Comparison of ENCODE assay signal across 21 mouse cellular contexts in the genomic region with DNA sequence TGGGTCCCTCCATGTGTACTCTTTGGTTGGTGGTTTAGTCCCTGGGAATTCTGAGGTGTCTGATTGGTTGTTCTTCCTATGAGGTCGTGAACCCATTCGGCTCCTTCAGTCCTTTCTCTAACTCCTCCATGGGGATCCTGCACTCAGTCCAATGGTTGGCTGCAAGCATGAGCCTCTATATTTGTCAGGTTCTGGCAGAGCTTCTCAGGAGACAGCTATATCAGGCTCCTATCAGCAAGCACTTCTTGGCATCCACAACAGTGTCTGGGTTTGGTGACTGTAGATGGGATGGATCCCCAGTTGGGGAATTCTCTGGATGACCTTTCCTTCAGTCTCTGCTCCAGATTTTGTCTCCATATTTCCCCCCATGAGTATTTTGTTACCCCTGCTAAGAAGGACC. TPM values are rescaled to one million over a fixed set of nuclear protein-coding genes. Genes with fewer than 3 reads are reported as not detected.
DNase-seq lines count a peak whose midpoint lies in the region; TF ChIP-seq lines count a peak whose summit lies in the region.
"Not testable (repeated sequence)": the region's sequence is repeated elsewhere in the genome, so short reads cannot be mapped to it uniquely, and the experiment has no call there.
"Had no signal": no experiment of that assay in that cellular context is flagged by ENCODE, and none has a peak within 500 bp of the region (broad histone marks: within the 10 kb centered on the region; RNA-seq: fewer than 3 reads in every experiment).

No protein-coding gene starts in this region.

- H3K27ac ChIP-seq in heart, adult 2 months, result not testable (repeated sequence)

- peak; percentile 92 for DNase-seq in heart, adult 11 months
- DNase-seq in heart, adult 18-20 months, result peak; percentile 13 to 43
- DNase-seq in heart, adult 2 months, result peak; percentile 13 to 31
- DNase-seq in heart, adult 9 months (ENCODE audit: low spot score in 2 of 2), result peak; percentile 8 to 17
- DNase-seq in heart, postnatal 10 days, result peak; percentile 6 to 17

- intact Hi-C loops in heart, adult 2 months (cut with DNase I); heart, postnatal 10 days (cut with DNase I): not testable (repeated sequence)

- H3K27me3 ChIP-seq in heart, adult 2 months (ENCODE audit: control insufficient read depth, insufficient read depth, low read length), result not testable (repeated sequence)

- not testable (repeated sequence) for H3K9ac ChIP-seq in heart, adult 2 months (ENCODE audit: low read depth, low read length)

- not testable (repeated sequence) for H3K4me3 ChIP-seq in heart, adult 2 months

- TF ChIP-seq CTCF in heart, adult 2 months (IDR thresholded peaks at IDR 0.05), result not testable (repeated sequence)

- not testable (repeated sequence) for H3K36me3 ChIP-seq in heart, adult 2 months (ENCODE audit: control insufficient read depth, insufficient read depth, low read length)

- 73% methylated on average over 2 of the region's 2 CpGs for WGBS in heart, adult 2 months

- not testable (repeated sequence) for TF ChIP-seq POLR2A in heart, adult 2 months (IDR thresholded peaks at IDR 0.05; ENCODE audit: insufficient read depth, low read depth, low read length)

- TF ChIP-seq EP300 in heart, adult 2 months (IDR thresholded peaks at IDR 0.05; ENCODE audit: insufficient read depth, low read depth, low read length), result not testable (repeated sequence)

- not testable (repeated sequence) for H3K4me1 ChIP-seq in heart, adult 2 months (ENCODE audit: control insufficient read depth, insufficient read depth, low read length)

- not testable (repeated sequence) for H3K79me2 ChIP-seq in heart, adult 2 months (replicated peaks; ENCODE audit: control insufficient read depth, insufficient read depth, low read length)

RNA-seq across cellular contexts. Expression of a gene that starts 32.9 kb away (rescaled TPM):
- not detected for total RNA-seq in heart, adult 18-20 months (2021)
- total RNA-seq in heart, adult 2 months (2021), result not detected
- 0.12 and 0.15 TPM in 2 replicates for polyA plus RNA-seq in heart, adult 2 months (2012; rRNA removed)
- not detected for total RNA-seq in heart, postnatal 10 days (2021)
- total RNA-seq: adrenal gland, adult 2 months; adrenal gland, adult 8-10 months; adrenal gland, postnatal 10 days; adrenal gland, postnatal 14 days; adrenal gland, postnatal 25 days; adrenal gland, postnatal 36 days; adrenal gland, postnatal 4 days; CH12.LX; ES-E14; G1E; MEL had no signal
- polyA plus RNA-seq: activated CD4-positive, CD25-positive, alpha-beta regulatory T cell, adult 4 months; adrenal gland, adult 2 months; brain, embryonic 14.5 days; C2C12; CD4-positive, CD25-positive, alpha-beta regulatory T cell, adult 4 months; G1E; Patski had no signal

Comparison
In these comparisons a context has a peak if more than half of its experiments do, and no peak if none do; other contexts are left out.
1. DNase-seq: peak in every context shown above with its lines; median percentile 92 in heart, adult 11 months; 28 in heart, adult 18-20 months; 22 in heart, adult 2 months; 12 in heart, adult 9 months; 12 in heart, postnatal 10 days.